Mouse (Mus musculus): ENCODE measurements around the gene Olfr1178.

The Olfr1178 gene

GRCm38 (mm10) chr2:88386762-88387161, at the start of gene Olfr1178:
Olfr1178 (plus strand) TSS chr2:88387062.
- no peak for DNase-seq (ENCODE audit: low spot score in 2 of 2)

GRCm38 (mm10) chr2:88346392-88346791, 40.5 kb upstream of the Olfr1178 start, which contains the start of gene Olfr1177-ps:
Olfr1177-ps (minus strand) TSS chr2:88346492.
- DNase-seq (ENCODE audit: low spot score in 2 of 2), result no peak

- no peak for DNase-seq (ENCODE audit: low spot score in 2 of 2)
Measured at GRCm38 (mm10) chr2:88356304-88356703, 30.6 kb upstream of the Olfr1178 start.

DNA sequence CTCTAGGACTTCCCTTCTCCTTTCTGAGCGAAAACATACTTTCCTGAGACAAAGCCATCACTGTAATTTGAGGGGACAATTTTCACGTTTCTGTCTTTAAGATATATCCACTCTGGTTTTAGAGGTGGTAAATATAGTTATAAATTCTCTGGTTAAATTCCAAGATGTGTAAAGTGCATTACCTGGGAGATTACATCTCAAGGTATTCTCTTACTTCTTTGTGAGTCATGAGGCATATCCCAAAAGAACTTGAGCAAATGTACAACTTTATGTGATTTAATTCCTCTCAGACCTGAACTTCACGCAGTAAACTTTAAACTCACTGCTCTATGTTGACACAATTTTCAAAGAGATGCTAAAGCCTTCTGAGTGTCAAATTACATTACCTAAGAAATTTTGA, 19.5 kb downstream of the Olfr1178 start, which contains the start of gene Olfr1179:
Olfr1179 (minus strand) TSS at position 101 of the 400 bp plus-strand sequence.
- no peak for DNase-seq (ENCODE audit: low spot score in 2 of 2)

GRCm38 (mm10) chr2:88419051-88419450, 32.2 kb downstream of the Olfr1178 start, which contains the start of gene Olfr1180:
Olfr1180 (minus strand) TSS chr2:88419151.
- DNase-seq (ENCODE audit: low spot score in 2 of 2), result no peak

DNA sequence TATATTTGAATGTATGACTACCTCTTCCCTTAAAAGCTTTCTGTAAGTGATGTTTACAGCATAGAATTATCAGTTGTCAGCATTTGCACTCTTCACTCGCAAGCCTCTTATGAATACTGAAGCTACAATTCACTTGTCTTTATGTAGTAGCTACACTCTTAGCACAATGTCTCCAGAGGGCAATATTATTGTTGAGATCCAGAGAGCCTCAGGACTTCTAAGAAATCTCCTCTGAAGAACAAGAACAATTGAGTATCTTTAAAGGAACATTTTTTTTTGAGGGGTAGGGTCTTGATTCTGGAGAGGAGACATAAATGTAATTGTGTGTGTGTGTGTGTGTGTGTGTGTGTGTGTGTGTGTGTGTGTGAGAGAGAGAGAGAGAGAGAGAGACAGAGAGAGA, 39.2 kb downstream of the Olfr1178 start, which contains the start of gene Olfr1181:
Olfr1181 (minus strand) TSS at position 101 of the 400 bp plus-strand sequence.
- DNase-seq (ENCODE audit: low spot score in 2 of 2), result no peak

GRCm38 (mm10) chr2:88449031-88449430, 62.2 kb downstream of the Olfr1178 start, which contains the start of gene Gm13757:
Gm13757 (minus strand) TSS chr2:88449131.
- no peak for DNase-seq (ENCODE audit: low spot score in 2 of 2)
